Mouse (Mus musculus) thymus, postnatal 0 days (tissue): Measurements from ENCODE around the gene Atp1a1. TPM values are rescaled to one million over a fixed set of nuclear protein-coding genes. Genes with fewer than 3 reads are reported as not detected.

Experiments used
- DNase-seq: peaks from one replicate; pipeline ENCODE4 v3.0.0-alpha.2; 2015; ENCODE audit warnings: low spot score
- polyA plus RNA-seq: library from polyadenylated mRNA; unstranded; fragments of >200 nt; fragmentation: Nextera tagmentation; extraction: Ambion mirVana; gene quantifications from 2 replicates; pipeline ENCODE4 v1.2.1, GENCODE M21; 2015

Gene Atp1a1
- polyA plus RNA-seq, 1 experiment from 2014 or later = 112 TPM

DNA sequence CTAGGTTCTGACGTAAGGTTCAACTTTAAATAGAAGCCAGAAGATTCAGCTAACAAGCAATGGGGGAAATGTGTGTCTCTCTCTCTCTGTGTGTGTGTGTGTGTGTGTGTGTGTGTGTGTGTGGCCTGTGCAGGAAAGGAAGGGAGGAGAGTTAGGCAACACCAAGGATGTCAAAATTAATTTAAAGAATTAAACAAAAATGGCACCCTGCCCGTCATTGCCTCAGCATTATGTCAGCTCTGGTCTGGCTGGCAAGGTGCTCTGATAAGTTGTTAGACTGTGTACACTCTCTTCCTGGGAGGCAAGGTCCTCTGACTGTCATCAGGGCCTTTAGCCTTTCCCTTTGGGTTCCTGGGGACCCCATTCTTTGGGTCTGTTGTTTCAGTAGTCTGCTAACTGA lies 47.8 kb downstream of the Atp1a1 start:
- no peak for DNase-seq

DNA sequence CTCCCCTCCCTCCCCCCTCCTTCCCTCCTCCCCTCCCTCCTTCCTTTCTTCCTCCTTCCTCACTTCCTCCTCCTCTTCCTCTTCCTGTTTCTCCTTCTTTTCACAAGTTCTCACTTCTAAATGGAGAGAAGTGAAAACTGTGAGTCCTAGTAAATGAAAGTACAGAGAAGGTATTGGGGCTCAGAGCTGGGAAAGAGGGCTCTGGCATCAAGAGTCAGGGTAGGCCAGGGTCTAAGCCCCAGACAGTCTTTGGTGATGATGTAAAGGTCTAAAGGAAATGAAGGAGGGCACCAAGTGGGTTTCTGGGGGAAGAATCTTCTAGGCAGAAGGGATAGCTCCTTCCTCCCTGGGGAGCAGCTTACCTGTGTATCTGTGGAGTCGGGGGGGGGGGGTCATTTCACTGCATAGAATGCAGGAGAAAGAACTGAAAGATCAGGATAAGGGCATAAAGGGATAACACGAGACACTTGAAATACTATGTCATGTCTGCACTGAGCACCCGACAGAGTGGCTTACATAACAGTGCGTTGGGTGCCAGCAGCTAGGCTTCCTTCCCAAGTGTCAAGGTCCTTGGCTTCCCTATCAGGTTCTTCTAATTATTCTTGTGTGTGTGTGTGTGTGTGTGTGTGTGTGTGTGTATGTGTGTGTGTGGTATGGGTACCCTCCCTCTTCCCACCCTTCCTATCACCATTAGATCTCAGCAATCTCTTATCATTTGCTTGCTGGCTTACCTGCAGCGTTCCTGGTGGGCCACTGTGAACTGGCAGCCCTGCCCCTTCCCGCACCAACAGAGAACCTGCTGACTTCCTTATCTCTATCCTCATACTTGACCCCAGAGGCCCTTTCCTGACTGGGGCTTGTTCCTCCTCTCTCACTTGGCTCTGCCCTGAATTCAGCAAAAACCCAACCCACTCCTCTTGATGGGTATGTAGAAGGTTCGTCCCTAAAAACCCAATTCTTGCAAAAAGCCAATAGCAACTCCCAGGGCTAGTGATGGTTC lies 51.6 kb downstream of the Atp1a1 start:
- no peak for DNase-seq

DNA sequence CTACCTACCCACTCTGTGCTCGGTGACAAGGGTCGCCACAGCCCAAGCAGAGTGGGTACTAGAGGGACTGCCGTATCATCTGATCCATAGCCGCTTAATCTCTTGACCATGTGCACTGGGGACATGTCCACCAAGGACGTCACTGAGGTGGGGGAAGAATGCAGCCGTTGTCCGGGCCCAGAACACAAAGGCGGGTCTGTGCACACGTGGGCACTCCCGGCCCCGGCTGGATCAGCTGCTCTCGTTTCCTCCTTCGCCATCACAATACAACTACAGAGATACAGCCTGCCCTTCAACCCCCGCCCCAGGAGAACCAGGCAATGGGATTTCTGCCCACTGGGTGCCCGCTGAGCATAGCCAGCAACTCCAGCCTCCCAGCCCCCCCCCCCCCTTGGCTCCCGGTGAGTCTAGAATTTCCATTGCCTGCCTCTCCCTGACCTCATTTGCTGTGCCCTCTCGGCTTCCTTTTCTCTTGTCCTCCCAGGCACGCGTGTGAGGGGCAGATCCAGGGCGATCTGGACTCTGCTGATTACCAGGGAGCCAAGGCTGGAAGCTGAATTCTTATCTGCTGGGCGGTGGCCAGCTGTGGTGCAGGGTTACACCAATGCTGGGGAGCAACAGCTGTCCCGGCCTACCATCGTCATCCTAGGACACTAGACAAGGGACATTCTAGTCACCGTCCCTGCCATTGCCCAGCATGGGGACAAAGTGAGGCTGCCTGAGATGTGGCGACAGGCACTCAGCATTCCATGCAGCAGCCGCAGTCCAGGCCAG lies 52.8 kb downstream of the Atp1a1 start:
- no peak for DNase-seq

DNA sequence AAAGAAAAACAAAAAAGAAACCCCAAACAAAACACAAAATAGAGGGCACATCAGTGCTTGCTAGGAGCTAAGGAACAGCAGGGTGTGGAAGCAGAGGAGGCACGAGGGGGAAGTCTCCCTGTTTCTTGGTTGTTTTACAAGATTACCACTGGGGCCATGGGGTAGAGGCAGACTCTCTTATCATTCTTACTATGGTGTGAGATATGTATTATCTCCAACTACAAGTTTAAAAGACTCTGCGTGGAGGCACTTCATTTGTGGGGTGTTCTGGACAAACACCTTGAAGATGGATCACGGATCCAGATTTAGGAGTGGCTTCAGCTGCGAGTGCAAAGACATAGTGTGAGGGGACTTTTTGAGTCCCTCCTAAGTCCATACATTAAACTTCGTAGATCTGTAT lies 54.7 kb downstream of the Atp1a1 start:
- no peak for DNase-seq

DNA sequence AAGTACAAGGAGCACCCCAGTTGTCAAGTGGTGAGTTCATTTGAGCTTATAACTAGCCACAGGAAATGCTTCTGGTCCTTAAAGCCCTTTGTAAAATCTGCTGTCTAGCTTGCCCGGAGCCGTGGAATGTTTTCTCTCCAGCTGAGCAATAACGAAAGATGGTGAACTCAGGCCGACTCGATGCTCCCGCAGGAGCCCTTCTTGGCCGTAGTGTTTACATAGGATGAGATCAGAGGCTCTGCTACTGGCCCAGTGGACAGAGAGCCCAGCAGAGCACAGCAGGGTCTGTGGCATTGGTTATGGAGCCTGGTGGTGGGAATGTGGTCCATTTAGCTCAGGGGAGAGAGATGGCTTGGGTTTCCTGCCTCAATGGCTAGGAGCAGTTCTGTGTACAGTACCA lies 60.4 kb downstream of the Atp1a1 start:
- no peak for DNase-seq

DNA sequence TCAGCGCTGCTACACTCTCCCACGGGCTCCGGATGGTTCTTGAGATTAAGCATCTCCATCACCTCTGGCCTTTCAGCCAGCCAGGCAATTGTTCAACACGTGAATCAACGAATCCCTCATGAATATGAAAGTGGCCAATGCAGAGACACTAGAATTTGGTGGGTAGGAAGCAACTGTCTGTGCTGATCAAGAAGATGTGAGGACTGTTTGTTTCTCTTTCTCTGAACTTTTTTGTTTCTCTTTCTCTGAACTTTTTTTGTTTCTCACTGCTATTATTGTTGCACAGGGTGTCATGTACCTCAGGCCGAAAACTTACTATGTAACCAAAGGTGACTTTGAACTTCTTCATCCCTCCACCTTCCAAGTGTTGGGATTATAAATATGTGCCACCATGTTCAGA lies 62.9 kb downstream of the Atp1a1 start:
- DNase-seq = peak; percentile 27

DNA sequence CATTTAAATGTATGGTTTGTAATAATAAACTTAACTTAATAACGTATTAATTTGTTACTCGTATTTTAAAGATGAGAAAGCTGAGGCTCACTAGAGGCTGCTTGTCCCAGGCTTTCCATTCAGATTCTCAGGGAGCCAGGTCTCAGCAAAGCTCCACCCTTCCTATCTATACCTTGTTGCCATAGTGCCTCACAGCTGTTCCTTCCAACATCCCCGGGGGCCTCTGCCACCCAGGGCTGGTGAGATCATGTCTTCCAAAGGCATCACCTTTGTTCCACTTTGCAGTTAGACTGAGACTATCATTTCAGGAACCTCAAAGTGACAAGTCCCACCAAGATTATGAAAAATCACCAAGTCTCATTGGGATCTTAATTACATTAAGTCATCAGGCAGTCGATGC lies 63.9 kb downstream of the Atp1a1 start:
- DNase-seq = no peak

DNA sequence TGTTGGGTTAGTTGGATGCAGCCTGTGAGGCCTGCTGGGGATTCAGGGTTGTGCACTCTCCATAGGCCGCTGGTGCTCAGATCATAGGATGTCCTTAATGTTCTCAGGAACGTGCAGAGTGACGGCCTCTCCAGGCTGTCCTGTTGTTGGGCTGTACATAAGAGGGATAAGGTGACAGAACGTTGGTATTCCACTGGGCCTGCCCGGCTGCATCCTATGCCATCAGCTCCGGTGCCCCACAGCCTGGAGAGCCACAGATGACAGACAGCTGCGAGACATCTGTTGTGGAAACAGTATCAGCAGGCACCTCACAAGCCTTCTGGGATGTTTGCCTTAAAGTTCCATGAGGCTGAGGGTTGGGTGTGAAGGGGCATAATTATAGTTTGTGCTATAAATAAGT lies 68.2 kb downstream of the Atp1a1 start:
- no peak for DNase-seq

DNA sequence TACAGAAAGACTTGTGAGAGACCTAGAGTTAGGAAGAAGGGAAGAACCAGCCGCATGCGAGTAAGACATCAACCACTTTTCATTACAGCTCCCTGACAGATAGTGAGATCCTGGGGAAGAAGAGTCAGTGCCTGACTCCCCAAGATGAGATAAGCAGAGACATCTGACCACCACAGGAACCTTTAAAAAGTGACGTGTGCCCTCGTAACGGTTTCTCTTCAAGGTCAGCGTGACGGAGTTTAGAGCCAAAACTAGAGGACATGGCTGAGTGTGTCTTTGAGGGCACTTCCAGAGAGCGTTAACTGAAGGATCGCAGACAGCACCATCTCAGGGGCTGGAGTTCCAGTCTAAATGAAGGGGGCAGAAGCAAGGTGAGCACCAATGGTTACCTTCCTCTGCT lies 70.2 kb downstream of the Atp1a1 start:
- DNase-seq = no peak

DNA sequence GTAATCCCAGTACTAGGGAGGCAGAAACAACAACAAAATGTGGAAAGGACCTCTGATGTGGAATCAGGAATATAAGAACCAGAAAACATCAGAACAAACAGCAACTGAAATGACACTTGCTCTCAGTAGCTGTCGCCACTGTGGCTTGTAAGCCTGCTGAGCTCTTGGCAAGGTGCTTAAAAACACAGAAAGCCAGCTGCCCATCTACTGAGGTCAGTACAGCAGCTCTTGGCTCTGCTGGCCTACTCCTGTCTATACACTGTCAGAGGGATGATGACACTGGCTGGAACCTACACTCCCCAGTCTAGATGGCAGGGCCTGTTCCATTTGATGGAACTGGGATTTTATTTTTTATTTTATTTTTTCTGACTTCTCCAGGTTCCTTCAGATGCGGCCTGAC lies 71.1 kb downstream of the Atp1a1 start:
- DNase-seq = no peak

DNA sequence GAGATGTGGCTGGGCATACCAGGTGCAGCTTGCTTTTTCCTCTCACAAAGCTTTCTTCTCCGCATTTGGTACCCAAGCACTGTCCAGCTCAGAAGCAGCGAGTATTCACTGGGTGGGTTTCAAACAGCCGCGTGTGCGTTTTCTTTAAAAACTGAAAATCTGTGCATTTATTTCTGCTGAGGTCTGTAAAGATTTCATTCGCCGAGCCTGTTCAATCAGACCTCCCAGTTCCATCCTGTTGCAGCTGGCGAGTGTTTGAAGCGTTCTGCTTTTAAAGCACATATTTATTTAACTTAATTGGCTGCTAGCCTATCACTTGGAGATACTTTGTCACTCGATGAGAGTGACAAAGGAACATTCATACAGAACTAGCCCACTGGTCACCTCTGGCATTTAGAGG lies 73.6 kb downstream of the Atp1a1 start:
- no peak for DNase-seq

DNA sequence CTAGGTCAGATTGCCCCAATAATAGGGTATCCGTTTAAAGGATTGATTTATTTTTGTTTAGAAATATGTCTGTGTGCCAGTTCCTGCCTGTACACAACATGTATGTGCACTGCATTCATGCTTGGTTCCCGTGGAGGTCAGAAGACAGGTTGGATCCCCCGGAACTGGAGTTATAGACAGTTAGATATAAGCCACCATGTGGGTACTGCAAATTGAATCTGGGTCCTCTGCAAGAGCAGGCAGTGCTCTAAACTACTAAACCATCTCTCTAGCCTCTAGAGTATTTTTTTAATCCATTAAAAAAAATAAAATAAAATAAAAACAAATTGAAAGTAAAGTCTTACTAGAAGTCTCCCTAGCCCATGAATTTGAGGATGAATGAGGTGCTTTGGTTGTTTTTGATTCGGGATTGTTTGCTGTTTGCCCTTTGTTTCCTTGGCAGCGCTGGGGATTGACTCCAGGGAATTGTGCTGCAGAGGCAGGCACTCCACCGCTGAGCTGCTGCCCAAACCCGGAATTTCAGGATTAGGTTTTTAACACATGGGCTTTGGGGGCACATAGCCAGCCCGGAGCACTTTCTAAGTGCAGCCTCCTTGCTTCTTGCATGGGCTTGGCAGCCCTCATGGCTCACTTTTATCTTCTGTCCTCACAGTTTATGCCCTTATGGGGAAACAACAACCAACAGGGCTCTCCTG lies 75.4 kb downstream of the Atp1a1 start:
- no peak for DNase-seq

DNA sequence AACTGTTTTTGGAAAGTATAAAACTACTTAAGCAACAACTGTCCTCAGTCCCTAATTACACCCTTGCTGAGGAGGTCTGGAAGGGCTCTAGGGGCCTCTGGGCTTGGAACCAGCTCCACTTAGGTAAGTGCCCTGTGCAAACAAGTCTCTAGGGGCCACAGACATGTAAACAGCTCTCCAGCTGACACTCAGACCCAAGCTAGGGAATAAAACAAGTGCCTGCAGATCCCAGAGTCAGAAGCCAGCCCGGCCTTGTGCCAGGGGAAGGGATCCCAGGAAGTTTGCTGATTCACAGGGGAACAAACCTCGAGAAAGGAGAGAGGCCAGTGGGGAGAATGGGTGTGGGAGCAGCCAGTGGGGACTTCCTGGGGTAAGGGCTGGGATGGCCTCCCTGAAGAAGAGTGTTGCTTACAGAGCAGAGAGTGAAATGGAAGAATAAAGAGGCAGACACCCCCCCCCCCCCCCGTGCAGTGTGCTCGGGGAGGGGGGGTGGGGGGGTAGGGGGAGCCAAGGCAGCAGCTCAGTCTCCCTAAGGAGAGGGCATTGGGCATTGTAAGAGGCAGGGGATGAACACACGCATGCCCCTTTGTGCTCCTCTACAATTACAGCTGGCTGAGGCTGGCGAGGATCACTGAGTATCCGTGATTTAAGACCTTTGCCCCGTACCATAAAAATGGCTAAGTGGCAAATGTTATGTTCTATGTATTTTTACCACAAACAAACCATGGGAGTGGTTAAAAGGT lies 76.2 kb downstream of the Atp1a1 start:
- DNase-seq = no peak

DNA sequence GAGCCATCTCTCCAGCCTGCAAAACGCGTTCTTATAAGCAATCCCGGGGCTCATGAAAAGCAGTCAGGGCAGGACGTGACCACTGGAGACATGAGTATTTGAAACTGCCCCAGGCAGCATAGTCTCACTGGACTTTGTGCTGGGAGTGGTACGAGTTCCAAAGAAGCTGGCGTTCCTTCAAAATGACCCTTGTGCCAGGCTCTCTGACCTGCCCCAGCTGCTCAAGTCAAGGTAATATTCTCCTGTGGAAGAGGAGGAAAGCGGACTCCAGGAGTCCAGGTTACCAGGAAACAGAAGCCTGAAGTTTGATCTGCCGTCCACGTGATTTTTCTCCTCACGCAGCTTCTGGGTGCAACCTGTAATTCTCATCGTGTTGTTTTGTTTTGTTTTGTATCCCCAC lies 77.9 kb downstream of the Atp1a1 start:
- DNase-seq = no peak

Other genes with a start within 250 kb of the Atp1a1 start
- 28.8 and 35.7 TPM in 2 replicates for gene Igsf3, start 227.6 kb downstream of the Atp1a1 start, polyA plus RNA-seq
- 0.88 and 1.4 TPM in 2 replicates for gene Mab21l3, start 244.3 kb upstream of the Atp1a1 start, polyA plus RNA-seq